Mouse (Mus musculus) lung, embryonic 14.5 days (tissue): ENCODE measurements at regions not wholly inside any gene's neighbourhood (a gene's known extent, or its start where the extent isn't known, plus 50 kb on each side); places are given as distances from the start of the nearest gene placed in this dataset.

Source experiments
- ATAC-seq: fragments of 200-750 bp; cut with Nextera tagmentation; 2 replicates; pipeline ENCODE4 v1.8.0; 2017; ENCODE audit warnings: mild to moderate bottlenecking, moderate TSS enrichment, moderate library complexity; ENCODE audit not compliant: insufficient read depth
- DNase-seq: peaks from one replicate; pipeline ENCODE4 v3.0.0-alpha.2; 2015
- H3K27ac ChIP-seq: fragments of 300-500 bp; sonication (generic); 2 replicates; pipeline ENCODE4 v1.5.1; 2014; ENCODE audit warnings: low read depth, mild to moderate bottlenecking, moderate library complexity
- H3K27me3 ChIP-seq: fragments of 300-500 bp; sonication (generic); 2 replicates; pipeline ENCODE4 v1.6.1; 2014; ENCODE audit warnings: low read length, control low read depth; ENCODE audit not compliant: insufficient read depth
- H3K36me3 ChIP-seq: fragments of 300-500 bp; sonication (generic); 2 replicates; pipeline ENCODE4 v1.6.1; 2014; ENCODE audit warnings: control low read depth; ENCODE audit not compliant: insufficient read depth
- H3K4me1 ChIP-seq: fragments of 300-500 bp; sonication (generic); 2 replicates; pipeline ENCODE4 v1.6.1; 2014; ENCODE audit warnings: antibody characterized with exemption, control low read depth; ENCODE audit not compliant: insufficient read depth
- H3K4me2 ChIP-seq: fragments of 300-500 bp; sonication (generic); 2 replicates; pipeline ENCODE4 v1.6.1; 2014; ENCODE audit warnings: mild to moderate bottlenecking
- H3K4me3 ChIP-seq: fragments of 300-500 bp; sonication (generic); 2 replicates; pipeline ENCODE4 v1.5.1; 2014; ENCODE audit warnings: low read depth, low read length
- H3K9ac ChIP-seq: fragments of 300-500 bp; sonication (generic); 2 replicates; pipeline ENCODE4 v1.6.1; 2014
- H3K9me3 ChIP-seq: fragments of 300-500 bp; sonication (generic); 2 replicates; pipeline ENCODE4 v1.6.1; 2016; ENCODE audit warnings: low read depth, low read length, control low read depth
- CTCF ChIP-seq: IDR thresholded peaks from 2 replicates; pipeline ENCODE4 v1.5.1; 2016; ENCODE audit warnings: antibody characterized with exemption, low read depth
- WGBS: fragments of 180-500 bp; shearing (Covaris S2); extraction: QIAGEN DNeasy Blood & Tissue Kit; methylation state at CpG from one replicate; pipeline ENCODE4 v1.1.7; 2014; 5-methylcytosine and 5-hydroxymethylcytosine counted together

GRCm38 (mm10) chr7:95992521-95992920 is 178.5 kb upstream of the Tenm4 start:
- no peak overlapping the region for H3K9ac ChIP-seq
- no peak overlapping the region for H3K27ac ChIP-seq
- ATAC-seq = no peak
- no peak for TF ChIP-seq CTCF
- H3K4me1 ChIP-seq = no peaks in the 10 kb centered on the region
- no peaks in the 10 kb centered on the region for H3K27me3 ChIP-seq
- no peaks in the 10 kb centered on the region for H3K9me3 ChIP-seq
- 81% methylated on average over 3 of the region's 3 CpGs for WGBS
- H3K36me3 ChIP-seq = no peaks in the 10 kb centered on the region
- DNase-seq = no peak
- no peak overlapping the region for H3K4me2 ChIP-seq
- H3K4me3 ChIP-seq = no peak overlapping the region

DNA sequence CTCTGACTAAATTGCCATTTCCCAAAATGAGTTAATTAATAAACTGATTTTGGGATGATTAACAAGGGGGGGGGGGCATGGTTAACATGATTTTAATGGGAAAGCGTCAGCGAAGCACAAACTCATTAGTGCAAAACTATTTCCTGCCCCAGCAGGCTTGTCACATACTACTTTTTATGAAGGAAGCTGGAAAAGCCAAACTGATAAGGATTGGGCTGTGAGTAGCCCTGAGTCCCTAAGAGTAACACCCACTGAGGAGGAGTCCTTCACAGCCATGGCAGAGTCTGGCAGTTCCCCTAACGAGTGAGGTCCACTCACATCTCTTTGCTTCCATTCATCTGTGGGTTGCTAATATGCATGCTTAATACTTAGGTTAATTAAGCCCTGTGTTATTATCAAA is 173.9 kb upstream of the Tenm4 start:
- ATAC-seq = no peak
- H3K27me3 ChIP-seq = no peaks in the 10 kb centered on the region

GRCm38 (mm10) chr7:95999189-95999588 is 171.9 kb upstream of the Tenm4 start:
- Histone ChIP-seq H3K27ac (no peak overlapping the region), H3K36me3 (no peaks in the 10 kb centered on the region), H3K4me2 (no peak overlapping the region), H3K4me3 (no peak overlapping the region), H3K27me3 (no peaks in the 10 kb centered on the region), H3K9ac (no peak overlapping the region), H3K4me1 (no peaks in the 10 kb centered on the region), H3K9me3 (no peaks in the 10 kb centered on the region)
- ATAC-seq (no peak), DNase-seq (no peak)
- WGBS = 75% methylated on average over 4 of the region's 4 CpGs
- TF ChIP-seq CTCF = no peak

More for the DNA sequence above, 173.9 kb upstream of the Tenm4 start:
- Histone ChIP-seq H3K27ac (no peak overlapping the region), H3K9ac (no peak overlapping the region), H3K4me1 (no peaks in the 10 kb centered on the region), H3K4me2 (no peak overlapping the region), H3K4me3 (no peak overlapping the region), H3K9me3 (no peaks in the 10 kb centered on the region), H3K36me3 (no peaks in the 10 kb centered on the region)
- TF ChIP-seq CTCF = no peak
- 65% methylated on average over 3 of the region's 3 CpGs for WGBS
- DNase-seq = no peak

DNA sequence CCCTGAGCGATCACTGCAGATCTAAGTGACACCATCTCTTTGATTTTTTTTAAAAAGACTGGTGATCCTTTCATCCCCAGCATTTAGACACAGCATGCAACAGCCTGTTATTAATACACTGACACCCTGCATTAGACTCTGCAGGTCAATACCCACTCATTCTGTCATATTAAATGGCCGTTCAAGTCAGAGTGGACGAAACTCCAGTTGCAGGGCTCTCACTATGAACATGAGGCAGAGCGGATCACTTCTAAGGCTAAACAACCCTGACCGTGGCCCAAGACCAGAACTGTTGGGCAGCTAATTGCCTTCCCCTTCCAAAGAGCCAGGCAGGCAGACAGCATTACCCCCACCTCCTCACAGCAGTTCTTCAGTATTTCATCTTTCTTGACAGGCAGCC is 168.6 kb upstream of the Tenm4 start:
- DNase-seq = no peak
- Histone ChIP-seq H3K9ac (no peak overlapping the region), H3K4me1 (no peaks in the 10 kb centered on the region), H3K27me3 (no peaks in the 10 kb centered on the region), H3K27ac (no peak overlapping the region), H3K9me3 (no peaks in the 10 kb centered on the region), H3K36me3 (no peaks in the 10 kb centered on the region), H3K4me3 (no peak overlapping the region), H3K4me2 (no peak overlapping the region)
- 61% methylated on average over 5 of the region's 5 CpGs for WGBS
- no peak for ATAC-seq
- TF ChIP-seq CTCF = no peak

GRCm38 (mm10) chr7:96006299-96006698 is 164.7 kb upstream of the Tenm4 start:
- Histone ChIP-seq H3K36me3 (no peaks in the 10 kb centered on the region), H3K9ac (no peak overlapping the region), H3K4me2 (no peak overlapping the region), H3K4me3 (no peak overlapping the region), H3K4me1 (no peaks in the 10 kb centered on the region), H3K9me3 (no peaks in the 10 kb centered on the region), H3K27ac (no peak overlapping the region), H3K27me3 (no peaks in the 10 kb centered on the region)
- ATAC-seq (no peak), DNase-seq (no peak)
- TF ChIP-seq CTCF = no peak
- 92% methylated on average over 2 of the region's 2 CpGs for WGBS

- Histone ChIP-seq H3K4me1 (no peaks in the 10 kb centered on the region), H3K36me3 (no peaks in the 10 kb centered on the region), H3K27me3 (no peaks in the 10 kb centered on the region), H3K4me2 (no peak overlapping the region), H3K27ac (no peak overlapping the region), H3K9me3 (no peaks in the 10 kb centered on the region), H3K4me3 (no peak overlapping the region), H3K9ac (no peak overlapping the region)
- 81% methylated on average over 5 of the region's 5 CpGs for WGBS
- ATAC-seq (no peak), DNase-seq (no peak)
- no peak for TF ChIP-seq CTCF
These were observed 158.0 kb upstream of the Tenm4 start for GRCm38 (mm10) chr7:96013008-96013407.

- ATAC-seq = peak; percentile 88
- H3K27ac ChIP-seq = no peak overlapping the region
- no peak for TF ChIP-seq CTCF
These were observed 153.7 kb upstream of the Tenm4 start for GRCm38 (mm10) chr7:96017112-96017884.

More at GRCm38 (mm10) chr7:96017112-96017884, 153.7 kb upstream of the Tenm4 start:
- Histone ChIP-seq H3K4me2 (no peak overlapping the region), H3K36me3 (no peaks in the 10 kb centered on the region), H3K9me3 (no peaks in the 10 kb centered on the region), H3K4me3 (no peak overlapping the region), H3K4me1 (no peaks in the 10 kb centered on the region), H3K9ac (no peak overlapping the region), H3K27me3 (no peaks in the 10 kb centered on the region)
- WGBS = 33% methylated on average over 6 of the region's 6 CpGs
- DNase-seq = peak; percentile 73
